Mouse (Mus musculus) embryo, embryonic 11 days (tissue): ENCODE results near the gene H2al1m.
"Not testable (repeated sequence)": the region's sequence is repeated elsewhere in the genome, so short reads cannot be mapped to it uniquely, and the experiment has no call there.

ENCODE experiments used
- DNase-seq: peaks from one replicate; pipeline ENCODE4 v3.0.0-alpha.2; 2015

Gene H2al1m

DNA sequence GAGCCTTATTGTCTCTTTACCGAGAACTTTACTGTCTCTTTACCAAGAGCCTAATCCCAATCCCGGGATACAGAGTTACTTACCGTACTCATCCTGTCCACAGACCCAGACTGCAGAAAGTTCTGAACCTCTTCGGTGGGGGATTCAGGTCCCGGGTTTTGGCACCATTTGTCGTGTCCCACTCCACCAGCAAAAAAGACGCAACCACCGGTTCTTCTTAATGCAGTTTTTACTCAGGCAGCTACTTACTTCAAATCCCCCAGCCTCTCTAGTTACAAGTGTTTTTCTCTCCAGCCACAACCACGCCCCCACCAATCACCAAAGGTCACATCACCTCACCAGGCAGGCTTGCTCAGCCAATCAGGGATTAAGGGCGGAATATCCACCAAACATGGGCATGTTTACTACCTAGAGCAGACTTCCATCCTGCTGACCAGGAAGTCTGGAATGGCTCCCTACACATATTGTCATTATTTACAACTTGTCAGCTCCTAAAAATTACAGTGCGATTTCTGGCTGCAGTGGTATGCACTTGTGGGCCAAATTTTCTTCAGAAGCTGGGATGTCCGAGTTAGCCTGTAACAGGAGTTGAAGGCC lies 48.9 kb downstream of the H2al1m start:
- not testable (repeated sequence) for DNase-seq

- not testable (repeated sequence) for DNase-seq
Measured at GRCm38 (mm10) chrX:9333035-9333434, 49.5 kb downstream of the H2al1m start.
